Mouse (Mus musculus) testis, postnatal 14 days (tissue): ENCODE measurements around the gene Olfr202.
"Not testable (repeated sequence)": the region's sequence is repeated elsewhere in the genome, so short reads cannot be mapped to it uniquely, and the experiment has no call there.

ENCODE experiments used
- DNase-seq: peaks from one replicate; pipeline ENCODE4 v3.0.0; 2021; ENCODE audit warnings: low spot score

The Olfr202 gene

GRCm38 (mm10) chr16:59286693-59287092 is at the start of gene Olfr202:
Gene Olfr202 (minus strand): TSS chr16:59286793.
- no peak for DNase-seq

DNA sequence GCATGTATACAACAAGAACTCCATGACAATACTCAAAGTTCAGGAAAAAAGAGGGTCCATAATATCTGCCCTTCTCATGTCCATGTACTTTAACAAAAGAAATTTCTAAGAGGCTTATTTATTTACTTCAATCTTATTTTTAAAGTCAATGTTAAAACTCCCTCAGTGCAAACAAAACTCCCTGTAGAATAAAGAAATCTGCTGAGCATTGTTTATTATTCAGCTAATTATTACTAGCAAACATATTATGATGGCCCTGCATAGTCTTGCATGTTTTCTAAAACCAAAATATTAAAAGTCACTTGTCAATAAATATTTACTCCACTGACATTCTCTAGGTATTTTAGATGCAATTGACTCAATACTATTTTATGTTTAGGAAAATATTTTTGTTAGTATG is 44.4 kb upstream of the Olfr202 start, which contains the start of gene Olfr205:
Gene Olfr205 (minus strand): TSS at position 101 of the 400 bp plus-strand sequence.
- DNase-seq = no peak

DNA sequence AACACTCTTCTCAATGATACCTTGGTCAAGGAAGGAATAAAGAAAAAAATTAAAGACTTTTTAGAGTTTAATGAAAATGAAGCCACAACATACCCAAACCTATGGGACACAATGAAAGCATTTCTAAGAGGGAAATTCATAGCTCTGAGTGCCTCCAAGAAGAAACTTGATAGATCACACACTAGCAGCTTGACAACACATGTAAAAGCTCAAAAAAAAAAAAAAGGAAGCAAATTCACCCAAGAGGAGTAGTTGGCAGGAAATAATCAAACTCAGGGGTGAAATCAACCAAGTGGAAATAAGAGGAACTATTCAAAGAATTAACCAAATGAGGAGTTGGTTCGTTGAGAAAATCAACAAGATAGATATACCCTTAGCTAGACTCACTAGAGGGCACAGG is 36.7 kb upstream of the Olfr202 start:
- DNase-seq = not testable (repeated sequence)

- no peak for DNase-seq
Observed at GRCm38 (mm10) chr16:59318148-59318547, 31.6 kb upstream of the Olfr202 start, which contains the start of gene Olfr204. Gene Olfr204 (minus strand): TSS chr16:59318248.

GRCm38 (mm10) chr16:59298581-59298980 is 12.0 kb upstream of the Olfr202 start, which contains the start of gene Olfr203:
Gene Olfr203 (plus strand): TSS chr16:59298881.
- DNase-seq = no peak

- DNase-seq = not testable (repeated sequence)
Observed at GRCm38 (mm10) chr16:59287576-59287975, 983 bp upstream of the Olfr202 start.

DNA sequence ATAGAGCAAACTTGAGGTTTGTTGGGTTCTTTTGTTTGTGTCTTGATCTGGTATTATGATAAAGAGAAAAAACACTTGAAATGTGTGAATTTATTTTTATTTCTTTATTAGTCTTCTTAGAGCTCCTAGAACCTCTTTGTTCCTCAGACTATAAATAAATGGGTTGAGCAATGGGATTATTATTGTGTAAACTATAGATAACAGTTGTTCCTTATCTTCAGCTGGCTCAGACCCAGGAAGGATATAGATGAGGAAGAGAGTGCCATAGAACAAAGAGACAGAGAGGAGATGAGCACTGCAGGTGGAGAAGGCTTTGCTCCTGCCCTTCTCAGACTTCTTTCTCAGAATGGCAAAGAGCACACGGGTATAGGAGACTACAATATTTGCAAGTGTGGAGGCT is 3.1 kb downstream of the Olfr202 start:
- DNase-seq = no peak

- DNase-seq = no peak
Observed at GRCm38 (mm10) chr16:59280542-59280941, 6.1 kb downstream of the Olfr202 start.

DNA sequence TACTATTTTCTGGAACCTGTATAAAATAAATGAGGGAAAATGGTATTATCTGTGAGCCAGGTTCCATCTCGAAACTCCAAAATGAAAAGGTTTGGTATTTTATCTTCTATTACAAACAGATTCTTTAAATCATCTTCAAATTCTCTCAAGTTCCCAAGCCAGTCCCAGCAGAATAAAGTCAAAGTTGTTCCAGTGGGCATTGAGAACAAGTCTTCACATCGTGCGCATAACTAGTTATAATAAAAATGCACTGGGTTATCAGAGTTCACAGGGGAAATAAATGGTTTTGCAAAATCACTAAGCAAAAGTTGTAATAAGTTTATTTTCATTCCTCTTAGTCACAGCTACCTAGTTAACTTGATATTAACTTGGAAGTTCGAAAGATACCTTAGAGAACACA is 14.1 kb downstream of the Olfr202 start, which contains the start of gene Olfr201:
Gene Olfr201 (minus strand): TSS at position 101 of the 400 bp plus-strand sequence.
- not testable (repeated sequence) for DNase-seq

DNA sequence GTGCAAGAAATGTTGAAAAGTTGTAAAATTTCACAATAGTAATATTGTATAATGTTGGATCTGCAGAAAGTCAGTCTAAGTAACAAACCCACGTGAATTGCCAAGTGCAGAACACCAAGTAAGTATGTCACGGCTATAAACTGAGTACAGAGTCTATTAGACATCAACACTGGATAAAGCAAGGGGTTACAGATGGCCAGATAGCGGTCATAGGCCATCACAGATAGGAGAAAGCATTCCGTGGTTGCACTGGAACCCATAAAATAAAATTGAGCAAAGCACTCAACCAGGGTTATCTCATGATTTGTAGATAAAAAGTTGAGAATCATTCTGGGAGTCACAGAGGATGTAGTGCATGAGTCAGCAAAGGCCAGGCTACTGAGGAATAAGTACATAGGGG is 17.5 kb downstream of the Olfr202 start:
- not testable (repeated sequence) for DNase-seq

DNA sequence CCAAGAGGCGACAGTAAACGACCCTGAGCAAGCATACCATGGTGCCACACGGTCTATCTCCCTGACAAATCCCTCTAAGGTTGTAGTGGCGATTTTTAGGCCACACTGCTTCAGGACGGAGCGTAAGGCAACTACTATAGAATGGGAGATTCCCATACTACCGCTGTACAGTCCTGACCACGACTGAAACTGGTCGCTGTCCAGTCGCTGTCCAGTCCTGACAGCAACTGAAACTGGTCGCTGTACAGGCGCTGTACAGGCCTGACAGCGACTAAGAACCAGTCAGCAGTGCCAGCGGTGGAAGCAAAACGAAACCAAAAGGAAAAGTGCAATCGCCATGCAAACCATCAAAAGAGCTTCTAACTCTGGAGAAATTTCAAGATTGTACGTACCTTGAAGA is 36.9 kb downstream of the Olfr202 start:
- DNase-seq = no peak
